Mouse (Mus musculus) cerebellum, postnatal 36 days (tissue): Measurements from ENCODE around the gene Me1.

ENCODE experiments used
- DNase-seq, 2 experiments: peaks; one replicate each; pipeline ENCODE4 v3.0.0; 2021 to 2022; ENCODE audit warnings: mixed read lengths in 2 of 2

The Me1 gene

DNA sequence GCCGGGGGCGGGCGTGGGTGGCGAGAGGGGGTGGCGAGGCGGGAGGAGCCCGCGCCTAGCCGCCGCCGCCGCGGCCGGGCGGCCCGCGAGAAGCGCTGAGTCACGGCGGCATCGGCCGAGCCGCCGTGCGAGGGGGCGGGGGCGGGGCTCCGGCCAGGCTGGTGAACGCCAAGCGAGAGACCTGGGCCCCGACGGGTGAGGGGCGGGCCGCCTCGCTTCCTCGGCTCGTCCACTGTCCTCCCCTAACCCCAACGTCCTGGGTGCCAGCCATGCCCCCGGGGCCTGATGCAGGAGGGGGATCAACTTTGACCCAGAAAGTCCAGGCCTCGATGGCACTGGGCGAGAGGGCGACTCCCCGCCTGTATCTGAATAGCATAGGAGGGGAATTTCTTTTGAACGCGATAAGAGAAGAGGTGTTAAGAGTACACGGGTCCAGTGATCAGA is at the start of gene Me1:
Gene Me1 (minus strand): TSS at position 136 of the 444 bp plus-strand sequence.
- DNase-seq: peak in 1 of 2 experiments; percentile 16

DNA sequence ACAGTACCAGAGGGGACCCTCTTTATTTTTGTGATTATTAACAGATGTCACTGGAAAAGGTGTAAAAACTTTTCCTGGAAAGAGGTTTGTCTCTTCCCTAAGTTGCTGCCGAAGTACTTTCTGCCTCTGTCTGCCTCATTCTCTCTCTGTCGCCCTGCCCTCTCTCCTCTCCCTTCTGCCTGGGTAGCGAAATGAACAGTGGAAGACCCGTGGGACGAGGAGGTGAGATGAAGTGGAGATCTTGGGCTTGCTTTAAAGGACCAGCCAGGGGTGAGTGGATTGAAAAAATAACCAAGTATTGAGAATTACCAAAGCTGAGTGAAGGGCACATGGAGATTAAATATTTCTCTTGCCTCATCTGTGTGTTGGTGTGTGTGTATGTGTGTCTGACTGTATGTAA is 48.3 kb upstream of the Me1 start:
- no peak for DNase-seq

DNA sequence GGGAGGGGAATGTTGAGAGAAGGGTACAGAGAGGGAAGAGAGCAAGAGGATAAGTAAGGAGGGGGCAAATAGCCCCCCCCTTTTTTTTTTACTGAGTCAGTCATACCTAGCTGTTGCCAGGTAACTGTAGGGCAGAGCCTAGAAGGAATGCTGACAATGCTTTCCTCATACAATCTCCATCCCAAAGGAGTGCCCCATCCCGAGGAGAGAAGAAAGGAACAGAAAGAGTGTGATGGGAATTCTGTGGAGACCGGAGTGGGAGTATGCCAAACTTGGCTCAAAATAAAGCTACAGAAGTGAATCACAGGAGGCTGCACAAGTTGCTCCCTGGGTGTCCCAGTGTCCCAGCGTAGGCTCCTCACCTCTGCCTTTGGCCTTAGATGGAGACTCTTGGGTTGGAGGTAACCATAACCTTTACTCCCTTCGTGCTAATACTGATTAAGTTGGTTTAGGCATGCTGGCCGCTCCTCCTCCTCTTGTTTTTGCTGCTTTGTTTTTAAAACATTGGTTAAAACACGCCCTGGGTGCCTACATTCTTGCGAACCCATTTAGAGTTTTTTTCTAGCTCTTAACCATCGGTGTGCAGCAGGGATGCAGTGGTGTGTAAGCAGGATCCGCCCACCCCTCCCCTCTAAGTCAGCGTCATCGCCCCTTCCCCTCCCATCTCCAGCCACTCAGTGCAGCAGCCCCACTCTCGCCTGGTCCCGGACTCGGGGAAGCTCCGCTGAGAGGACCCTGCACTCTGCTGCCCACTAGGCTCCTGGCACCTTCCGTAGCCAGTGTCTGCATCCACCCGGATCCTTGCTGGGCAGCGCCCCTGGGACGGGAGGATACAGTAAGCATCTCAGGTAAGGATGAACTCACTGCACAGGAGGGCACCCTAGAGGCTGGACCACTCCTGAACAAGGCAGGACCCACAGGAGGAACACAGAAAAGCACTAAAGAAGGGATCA is 47.5 kb upstream of the Me1 start, which contains the start of gene Prss35:
Gene Prss35 (plus strand): TSS at position 691 of the 953 bp plus-strand sequence.
- DNase-seq: no peak

DNA sequence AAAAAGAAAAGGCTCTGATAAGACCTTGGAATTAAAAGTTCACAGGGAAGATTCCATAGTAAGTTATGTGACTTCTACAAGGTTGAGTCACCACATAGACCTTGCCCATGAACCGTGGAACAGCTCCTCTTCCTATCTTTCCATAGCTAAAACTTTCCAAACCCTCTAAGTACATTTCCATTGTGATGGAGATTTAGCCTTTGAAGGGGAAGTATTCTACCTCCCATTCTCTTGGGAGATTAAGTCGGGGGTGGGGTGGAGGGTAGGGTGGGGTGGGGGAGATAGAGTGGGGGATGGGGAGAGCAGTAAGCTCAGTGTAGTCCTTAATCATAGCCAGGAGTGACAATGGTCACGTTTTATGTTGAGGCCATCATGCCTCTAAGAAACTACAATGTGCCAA is 44.2 kb upstream of the Me1 start:
- no peak for DNase-seq

DNA sequence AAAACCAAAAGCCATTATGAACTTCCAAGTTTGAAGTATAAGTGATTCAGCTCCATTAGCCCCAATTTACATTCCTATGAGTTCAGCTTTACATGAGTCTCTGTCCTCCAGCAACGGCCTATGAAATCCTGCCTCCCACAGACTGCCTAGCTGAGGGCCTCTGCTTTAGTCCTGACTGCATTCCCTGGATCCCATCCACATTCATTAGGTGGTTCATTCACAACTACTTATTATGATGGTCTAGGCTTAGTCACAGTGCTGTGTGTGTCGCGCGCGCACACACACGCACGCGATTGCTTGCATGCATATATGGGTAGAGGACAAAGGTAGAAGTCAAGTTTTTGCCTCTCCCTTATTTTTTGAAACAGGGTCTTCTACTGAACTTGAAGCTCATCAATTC is 43.0 kb upstream of the Me1 start:
- DNase-seq: no peak

DNA sequence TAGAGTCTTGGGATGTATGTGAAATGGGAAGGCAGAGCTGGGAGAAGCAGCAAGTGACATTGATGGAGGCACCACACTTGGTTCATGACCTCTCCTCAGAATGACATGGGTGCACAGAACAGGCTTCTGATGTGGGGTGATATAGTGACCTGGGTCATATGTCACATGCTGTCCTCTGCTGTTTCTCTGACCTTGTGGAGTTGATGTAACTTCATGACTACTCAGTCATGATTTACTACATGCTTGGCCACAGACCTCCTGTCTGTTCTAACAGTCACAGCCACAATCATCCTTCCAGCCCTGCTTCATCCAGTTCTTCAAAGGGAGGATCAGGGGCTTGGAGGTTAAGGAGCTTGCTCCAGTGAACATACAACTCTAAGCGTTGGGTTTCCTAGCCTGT is 42.3 kb upstream of the Me1 start:
- DNase-seq: no peak

DNA sequence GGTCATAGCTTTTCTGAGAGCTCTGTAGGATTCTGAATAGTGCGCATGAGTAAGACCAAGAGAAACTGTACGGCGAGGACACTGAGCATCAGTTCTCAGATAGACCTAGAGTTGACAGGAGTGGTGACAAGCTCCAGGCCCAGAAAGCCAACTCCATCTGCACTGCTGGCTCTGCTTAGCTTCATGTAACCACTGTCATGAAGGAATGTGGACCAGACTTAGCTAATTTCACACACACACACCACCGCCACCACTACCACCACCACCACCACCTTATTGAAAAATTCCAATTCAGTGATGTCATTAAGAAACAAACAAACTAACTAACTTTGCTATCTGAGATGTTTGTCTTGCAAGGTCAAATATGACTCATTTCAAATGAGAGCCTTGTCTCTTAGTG is 41.2 kb upstream of the Me1 start:
- DNase-seq: no peak

DNA sequence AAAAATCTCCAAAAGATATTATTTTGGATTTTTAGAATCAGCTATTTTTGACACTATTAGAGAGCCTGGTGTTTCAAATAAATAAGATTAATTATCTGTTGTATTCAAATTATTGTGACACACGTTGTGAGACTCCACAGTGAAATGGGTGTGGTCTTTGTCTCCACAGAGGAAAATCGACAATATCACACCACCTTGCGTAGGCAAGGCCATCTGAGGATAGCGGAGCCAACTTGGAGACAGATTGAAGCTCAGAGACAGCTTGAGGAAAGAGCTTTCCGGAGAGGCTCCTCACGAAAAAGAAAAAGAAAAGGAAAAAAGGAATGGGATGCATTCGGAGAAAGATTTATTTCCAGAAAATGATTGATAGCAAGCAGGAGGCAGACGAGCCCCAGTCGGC is 39.0 kb upstream of the Me1 start:
- no peak for DNase-seq

DNA sequence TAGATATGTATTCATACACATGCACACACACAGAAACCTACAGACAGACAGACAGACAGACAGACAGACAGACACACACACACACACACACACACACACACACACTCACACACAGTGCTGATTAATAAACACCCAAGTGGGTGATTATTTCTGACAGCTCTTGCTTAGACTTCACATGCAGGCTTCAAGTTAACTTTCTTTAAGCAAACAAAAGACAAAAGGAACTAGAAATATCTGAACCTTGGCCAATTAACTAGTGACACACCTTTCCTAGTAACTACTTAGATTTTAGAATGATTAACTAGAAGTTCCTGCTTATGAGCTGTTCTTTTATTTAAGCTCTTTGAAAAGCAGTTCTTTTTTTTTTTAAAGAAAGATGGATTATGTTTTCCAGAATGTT is 38.6 kb upstream of the Me1 start:
- DNase-seq: no peak

DNA sequence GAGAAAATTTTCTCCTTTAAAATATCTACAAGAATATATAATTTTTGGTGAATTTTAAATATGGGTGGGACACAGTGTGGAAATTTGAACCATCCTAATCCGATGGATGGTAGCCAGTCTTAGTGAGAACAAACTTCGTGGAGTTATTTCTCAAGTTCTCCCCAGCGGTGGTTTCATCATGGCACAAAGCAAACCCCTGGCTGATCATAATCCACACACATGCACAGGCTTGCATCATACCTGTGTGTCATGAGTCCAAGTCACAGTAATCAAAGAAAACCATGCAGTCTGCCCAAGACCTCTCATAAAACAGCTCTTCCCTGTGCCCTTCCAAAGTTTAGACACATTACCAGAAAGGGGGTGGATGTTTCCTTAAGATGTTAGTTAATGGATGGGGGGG is 34.1 kb upstream of the Me1 start:
- no peak for DNase-seq

DNA sequence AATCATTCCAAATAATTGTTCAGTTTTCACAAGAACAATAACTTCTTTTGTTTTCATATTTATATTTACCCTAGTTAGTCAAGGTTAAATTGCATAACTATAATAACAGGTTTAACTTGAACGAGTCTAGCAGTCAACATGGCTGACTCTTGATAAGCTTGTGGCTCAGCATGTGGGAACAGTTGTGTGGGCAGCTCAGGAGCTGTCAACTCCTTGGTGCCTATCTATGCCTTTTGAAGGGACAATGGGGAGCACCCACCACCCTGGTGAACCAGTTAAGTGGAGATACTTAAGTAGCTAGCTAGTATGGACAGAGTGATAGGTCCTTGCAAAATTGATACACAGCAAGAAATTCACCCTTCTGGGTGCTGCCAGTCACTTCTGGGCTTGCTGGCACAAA is 33.3 kb upstream of the Me1 start:
- no peak for DNase-seq

DNA sequence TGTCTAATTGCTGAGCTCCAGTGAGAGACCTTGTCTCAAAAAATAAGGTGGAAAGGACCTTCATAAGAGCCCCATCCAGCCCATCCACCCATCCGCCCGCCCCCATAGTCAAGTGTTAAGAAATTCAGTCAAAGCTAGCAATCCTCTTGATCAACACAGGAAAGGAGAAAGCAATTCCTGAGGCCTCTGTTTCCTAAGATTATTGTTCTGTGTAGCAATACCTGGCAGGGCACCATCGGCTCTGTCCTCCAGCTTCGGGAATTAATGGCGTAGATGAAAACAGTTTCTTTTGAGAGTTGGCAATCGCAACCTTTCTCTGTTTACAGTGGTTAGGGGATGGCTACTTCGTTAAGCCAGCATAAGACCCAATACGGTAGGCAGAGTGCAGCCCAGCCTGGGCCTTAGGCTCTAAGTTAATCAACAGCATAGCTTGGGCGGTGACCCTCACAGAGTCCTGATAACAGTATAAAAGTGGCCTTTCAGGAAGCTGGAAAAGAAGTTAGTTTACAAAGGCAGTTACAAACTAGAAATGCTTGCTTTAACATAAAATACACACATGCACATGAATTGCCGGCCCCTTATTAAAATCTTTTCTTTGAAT is 32.6 kb upstream of the Me1 start:
- DNase-seq: no peak

DNA sequence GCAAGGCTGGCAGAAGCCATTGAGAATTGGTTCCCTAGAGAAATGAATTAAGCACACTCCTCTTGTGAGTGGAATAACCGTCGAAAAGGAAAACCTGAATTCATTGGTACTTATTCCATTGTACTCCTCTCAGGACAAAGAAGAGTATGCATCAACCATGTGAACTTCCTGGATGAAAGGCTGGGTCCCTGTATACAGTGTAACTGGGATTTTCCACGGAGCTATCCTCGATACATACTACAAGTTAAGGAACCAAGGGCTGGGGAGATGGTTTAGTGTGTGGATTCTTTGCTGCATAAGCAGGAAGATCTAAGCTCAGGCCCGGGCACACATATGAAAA is 30.6 kb upstream of the Me1 start:
- no peak for DNase-seq

DNA sequence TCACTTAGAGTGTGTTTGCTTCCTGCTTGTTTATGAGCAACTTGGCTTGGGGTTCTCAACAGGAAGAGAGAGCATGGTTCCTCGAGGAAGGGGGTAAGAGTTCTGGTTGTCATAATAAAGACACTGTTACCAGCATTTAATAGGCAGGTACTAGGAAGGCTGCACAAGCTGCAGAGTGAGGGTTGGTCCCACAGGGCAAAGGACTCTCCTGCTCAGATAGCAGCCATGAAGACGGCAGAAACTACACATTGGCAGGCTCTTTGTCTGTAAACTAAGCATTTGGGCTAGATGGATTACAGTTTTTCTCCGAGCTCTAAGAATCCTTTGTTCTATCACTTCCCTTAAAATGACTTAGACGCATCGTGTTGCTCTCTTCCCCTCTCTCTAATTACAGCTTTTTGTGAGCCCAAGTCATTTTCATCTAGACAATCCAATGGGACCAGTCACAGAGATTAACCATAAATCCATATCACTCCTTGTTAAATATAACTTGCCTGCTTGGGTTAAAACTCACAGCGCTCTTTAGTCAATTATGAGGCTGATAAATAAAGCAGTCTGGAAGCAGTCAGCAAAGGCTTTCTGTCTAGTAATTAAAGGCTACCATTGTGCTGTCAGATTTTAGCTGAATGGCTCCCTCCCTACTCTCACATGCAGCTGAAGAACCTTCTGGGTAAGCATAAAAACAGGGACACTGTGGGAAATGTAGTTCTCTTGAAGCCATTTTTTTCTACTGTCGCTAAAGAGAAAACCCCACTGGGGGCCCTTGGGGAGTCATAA is 30.0 kb upstream of the Me1 start:
- DNase-seq: no peak

DNA sequence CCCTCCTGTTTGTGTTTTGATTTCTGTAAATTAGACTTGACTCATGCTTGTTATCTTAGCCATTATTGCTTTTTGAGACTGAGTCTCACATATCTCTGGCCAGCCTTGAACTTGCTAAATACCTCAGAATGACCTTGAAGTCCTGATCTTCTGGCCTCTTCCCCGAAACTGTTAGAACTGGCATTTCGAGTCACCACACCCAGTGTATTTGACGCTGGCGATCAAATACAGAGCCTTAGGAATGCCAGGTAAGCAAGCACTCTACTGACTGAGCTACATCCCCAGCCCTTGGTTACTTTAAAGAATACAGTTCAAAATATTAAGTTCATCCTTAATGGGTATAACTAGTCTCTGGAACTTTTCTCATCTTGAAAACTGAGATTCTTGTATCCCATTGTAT is 29.3 kb upstream of the Me1 start:
- no peak for DNase-seq

DNA sequence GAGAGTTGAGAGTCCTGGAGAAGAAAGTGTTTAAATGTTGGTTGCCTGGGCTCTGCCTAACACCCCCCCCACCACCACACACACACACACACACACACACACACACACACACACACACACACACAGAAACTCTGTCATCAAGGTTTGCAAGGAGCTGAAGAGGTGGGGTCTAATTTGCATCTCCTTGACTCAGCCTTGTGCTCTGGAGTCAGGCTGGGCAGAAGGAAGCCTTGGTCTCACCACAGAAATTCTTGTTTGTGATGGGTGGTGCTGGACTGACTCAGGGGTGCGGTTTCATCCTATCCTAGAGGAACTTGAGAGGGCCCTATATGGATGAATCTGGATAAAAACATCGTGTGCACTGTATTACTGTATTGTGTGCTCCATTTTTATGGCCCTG is 25.0 kb upstream of the Me1 start:
- DNase-seq: no peak

DNA sequence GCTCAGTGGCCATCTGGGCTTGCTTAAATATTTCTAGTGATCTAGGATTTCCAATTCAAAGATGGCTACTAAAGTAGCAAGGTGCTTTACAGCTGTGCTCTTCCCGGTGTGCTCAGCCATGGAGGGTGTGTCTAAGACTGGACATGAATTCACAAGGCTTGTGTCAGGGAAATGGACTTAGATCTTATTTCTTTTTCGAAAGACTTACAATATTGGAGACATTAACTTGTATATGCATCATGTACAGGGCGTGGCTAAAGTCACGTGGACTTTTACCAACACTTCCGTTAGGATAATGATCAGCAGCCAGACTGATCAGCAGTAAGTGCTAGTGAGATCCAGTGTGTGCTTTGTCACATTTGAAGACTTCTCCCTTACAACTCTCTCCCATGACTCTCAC is 24.5 kb upstream of the Me1 start:
- DNase-seq: no peak

DNA sequence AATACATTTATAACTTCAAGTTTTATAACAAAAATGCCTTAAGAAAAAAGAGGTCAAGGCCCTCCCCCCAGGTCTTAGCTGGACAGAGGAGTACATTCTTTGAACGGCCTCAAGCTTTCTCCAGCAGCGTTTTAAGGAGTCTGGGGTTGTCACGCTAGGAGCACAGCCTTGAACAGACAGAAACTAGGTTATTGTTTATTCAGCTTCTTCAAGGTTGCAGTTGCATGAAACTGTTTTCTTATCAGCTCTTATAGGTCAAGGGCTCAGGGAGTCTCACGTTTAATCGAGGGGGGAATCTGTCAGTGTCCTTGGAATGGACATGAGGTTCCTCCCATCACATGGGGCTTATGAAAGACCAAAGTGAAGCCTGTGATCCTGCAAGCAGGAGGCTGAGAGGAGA is 21.4 kb upstream of the Me1 start:
- no peak for DNase-seq

DNA sequence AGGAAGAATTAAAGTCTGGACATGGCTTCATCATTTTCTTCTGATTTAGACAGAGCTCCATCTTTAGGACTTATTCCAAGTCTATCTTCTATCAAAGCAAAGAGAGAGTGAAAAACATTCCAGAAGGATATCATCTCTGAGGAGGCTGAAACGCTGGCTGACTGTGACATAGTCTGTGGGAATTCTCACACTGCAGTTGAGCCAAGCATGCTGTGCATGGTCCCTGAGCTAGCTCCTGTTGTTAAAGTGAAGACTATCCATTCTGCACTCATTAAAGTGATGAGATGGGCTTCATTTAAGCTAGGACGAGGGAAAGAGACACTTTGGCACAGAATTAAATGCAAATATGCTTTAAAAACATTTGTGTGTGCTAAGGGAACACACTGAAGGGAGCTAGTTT is 20.8 kb upstream of the Me1 start:
- no peak for DNase-seq

DNA sequence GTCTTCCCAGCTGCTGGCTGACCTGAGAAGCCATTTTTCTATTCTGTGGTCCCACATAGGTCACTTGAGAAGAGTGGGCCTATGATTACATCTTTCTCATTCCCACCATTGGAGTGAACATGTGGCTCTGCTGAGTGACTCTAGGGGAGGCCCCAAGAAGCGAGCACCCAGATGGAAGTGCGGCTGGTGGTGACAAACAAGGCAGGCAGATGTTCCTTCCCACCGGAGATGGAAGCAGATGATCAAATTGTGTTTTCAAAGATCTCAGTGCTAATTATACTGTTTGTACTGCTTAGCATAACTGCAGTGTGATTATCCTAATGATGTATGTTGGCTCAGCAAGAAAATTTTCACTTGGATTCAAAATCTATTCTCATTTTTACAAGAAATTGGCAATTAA is 18.3 kb upstream of the Me1 start:
- DNase-seq: no peak

DNA sequence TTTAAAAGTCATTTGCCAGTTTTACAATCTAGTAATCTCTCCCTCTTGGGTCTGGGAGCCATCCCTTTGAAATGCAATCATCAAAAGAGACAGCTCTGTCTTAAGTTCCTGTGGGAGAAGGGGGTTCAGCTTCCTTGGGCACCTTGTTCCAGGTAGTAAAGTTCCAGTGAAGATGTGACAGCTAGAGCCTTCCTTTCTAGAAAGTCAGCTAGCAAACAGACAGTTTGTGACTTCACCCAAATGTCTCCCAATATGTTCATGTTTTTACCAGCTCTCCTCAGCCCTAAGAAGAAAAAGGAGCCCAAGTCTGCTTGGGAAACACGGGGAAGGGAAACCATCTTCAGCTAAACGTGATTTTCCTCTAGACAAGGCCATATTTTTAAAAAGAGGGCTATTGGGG is 16.9 kb upstream of the Me1 start:
- no peak for DNase-seq

DNA sequence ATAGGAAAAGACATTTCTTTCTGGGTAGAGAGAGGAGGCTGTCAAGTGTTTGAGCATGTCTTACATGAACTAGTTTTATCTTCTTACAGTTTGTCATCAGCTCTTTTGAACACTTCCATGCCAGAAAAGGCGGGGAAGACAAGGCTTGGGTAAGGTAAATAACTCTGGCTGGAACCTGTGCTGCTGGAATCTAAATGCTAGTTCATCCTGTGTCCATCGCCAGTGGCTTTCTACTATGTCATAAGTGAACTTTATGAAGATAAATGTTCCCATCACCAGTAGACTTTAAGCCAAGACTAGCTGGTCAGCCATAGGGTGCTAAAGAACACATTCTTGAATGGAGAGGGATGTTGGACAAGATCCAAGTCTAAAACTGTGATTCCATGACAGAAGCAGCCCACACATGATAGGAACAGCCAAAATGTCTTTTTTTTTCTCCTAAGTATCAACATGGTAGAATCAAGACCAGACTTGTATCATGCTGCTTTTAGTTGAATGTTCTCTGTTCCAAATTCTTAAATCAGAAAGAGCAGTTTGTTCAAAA is 14.4 kb upstream of the Me1 start:
- DNase-seq: no peak

DNA sequence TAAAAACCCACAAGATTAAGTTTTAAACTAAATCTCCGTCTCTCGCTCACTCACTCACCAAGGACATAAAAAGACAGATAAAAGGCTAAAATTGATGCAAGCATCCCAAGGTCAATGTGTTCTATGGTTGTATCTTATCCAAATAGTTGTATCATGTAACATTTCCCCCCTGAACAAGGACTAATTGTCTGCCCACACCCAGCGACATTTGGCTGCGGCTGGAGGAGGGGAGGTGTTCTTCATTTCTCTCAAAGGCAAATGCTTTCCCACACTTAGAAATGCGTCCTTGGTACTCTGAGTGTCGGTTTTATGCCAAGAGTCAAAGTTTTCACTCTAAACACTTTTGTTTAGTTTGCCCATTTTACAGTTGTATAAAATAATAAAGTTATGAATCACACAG is 13.2 kb upstream of the Me1 start:
- DNase-seq: no peak

DNA sequence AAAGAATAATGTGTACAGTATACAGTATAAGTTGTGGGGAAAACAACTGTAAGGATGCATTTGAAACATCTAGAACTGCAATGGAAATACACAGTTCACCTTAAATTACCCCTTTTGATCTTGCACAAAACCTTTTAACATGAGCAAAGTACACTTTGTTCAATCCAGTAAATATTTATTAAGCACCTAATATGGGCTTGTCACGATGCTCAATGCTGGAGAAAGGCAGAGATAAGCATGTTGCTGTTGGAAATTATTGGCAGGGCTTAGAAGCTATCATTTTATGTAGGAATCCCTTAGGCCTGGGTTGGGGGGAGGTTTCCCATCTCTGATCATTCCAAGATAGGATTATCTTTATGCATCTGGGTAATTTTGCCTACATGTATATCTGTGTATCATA is 11.7 kb upstream of the Me1 start:
- DNase-seq: no peak
